Mouse (Mus musculus): ENCODE results near the gene Olfr1044. TPM values are rescaled to one million over a fixed set of nuclear protein-coding genes. Genes with fewer than 3 reads are reported as not detected.
"Not testable (repeated sequence)": the region's sequence is repeated elsewhere in the genome, so short reads cannot be mapped to it uniquely, and the experiment has no call there.

Olfr1044 gene
- total RNA-seq (2021): not detected
- long read RNA-seq, experiment 1: 0 reads
- long read RNA-seq, experiment 2: 0 reads

DNA sequence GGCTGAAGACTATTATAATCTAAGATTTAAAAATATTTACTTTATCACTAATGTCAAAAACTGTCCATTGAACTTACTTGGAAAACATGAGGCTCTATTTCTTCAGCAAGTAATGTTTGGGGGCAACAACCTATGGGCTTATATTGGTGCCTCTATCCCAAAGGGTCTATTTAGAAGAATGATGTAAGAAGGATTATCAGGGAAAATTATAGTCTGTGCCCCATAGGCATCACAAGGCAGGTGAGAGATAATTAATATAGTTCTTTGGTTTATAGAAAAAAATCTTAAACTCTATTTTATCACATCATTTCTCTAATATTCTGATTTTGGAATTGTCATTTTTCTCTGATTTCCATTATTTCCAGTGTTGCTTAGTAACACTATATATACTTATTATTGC is at the start of gene Olfr1044:
Gene Olfr1044, minus strand, starts transcription at position 101 of the 400 bp plus-strand sequence.
- intact Hi-C loops (cut with DNase I): no loop called here
- no peak for DNase-seq

DNA sequence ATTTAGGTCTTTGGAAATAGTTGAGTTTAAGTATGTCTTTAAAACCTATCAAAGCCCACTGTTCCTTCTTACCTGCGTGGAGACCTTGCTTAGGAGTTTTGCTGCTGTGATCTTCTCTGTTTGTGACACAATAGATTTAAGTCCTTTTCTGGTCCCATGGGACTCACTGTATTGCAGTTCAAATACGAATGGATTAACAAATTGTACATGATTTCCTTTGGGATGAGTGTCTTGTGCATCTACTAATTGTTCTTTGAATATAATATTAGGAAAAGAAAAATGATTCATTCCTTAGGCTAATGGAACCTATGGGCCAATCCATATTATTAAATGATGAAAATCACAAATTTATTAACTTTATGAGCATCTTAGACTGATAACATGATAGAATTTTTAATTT is 41.6 kb upstream of the Olfr1044 start, which contains the start of gene Olfr1046:
Gene Olfr1046, minus strand, starts transcription at position 101 of the 400 bp plus-strand sequence.
- DNase-seq: no peak
- intact Hi-C loops (cut with DNase I): no loop called here

DNA sequence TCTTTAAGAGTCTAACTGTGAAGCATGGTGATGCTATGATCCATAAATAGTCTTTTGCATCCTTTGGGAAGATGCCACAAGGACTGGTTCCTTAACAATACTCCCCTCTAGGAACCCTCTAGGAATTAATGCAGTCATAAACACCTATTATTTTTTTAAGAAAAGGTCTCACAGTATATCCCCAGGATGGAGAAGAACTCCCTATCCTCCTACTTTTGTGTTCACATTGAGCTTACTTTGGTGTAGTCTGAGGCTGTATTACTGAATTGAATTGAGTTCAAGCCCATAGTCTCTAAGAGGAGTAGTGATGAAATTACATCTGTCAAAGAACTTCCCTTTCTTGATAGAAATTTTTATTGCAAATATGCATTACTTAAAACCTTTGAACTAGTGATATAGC is 25.3 kb upstream of the Olfr1044 start, which contains the start of gene Olfr1045:
Gene Olfr1045, minus strand, starts transcription at position 101 of the 400 bp plus-strand sequence.
- no peak for DNase-seq
- intact Hi-C loops (cut with DNase I): no loop called here

DNA sequence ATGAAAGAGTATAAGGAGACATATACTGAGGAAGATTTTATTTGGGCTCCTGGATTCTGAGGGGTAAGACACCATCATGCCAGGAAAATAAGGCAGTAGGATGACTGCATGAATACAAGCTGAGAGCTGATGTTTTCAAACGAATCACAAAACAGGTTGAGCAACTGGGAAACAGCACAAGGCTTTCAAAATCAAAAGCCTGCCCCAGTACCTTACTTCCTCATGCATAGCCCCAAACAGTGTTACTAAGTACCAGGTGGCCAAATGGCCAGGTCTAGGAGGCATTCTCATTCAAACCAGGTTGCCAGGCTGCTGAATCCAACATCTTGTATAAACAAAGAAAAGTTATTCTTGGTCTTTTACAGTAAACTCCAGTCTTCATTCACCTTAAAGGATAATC is 18.2 kb upstream of the Olfr1044 start:
- intact Hi-C loops (cut with DNase I): no loop called here
- no peak for DNase-seq

DNA sequence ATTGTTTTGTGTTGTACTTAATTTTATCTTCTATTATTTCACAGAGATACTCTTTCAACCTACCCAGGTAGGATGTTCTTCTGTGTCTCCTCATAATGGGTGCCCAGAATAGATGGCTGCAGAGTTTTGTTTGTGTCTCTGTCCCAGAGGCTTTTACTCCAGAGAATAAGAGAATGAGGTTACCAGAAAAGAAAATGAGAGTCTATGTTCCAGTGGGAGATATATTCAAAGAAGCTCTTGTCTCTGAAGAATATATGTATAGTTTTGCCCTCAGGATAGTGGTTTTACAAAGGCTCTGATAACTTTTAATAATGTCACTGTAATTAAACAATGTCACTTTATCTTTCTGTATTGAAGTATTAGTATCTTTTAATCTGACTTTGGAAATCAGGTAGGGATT is 8.0 kb upstream of the Olfr1044 start, which contains the start of gene Olfr52:
Gene Olfr52, minus strand, starts transcription at position 101 of the 400 bp plus-strand sequence.
- DNase-seq: no peak
- intact Hi-C loops (cut with DNase I): no loop called here

DNA sequence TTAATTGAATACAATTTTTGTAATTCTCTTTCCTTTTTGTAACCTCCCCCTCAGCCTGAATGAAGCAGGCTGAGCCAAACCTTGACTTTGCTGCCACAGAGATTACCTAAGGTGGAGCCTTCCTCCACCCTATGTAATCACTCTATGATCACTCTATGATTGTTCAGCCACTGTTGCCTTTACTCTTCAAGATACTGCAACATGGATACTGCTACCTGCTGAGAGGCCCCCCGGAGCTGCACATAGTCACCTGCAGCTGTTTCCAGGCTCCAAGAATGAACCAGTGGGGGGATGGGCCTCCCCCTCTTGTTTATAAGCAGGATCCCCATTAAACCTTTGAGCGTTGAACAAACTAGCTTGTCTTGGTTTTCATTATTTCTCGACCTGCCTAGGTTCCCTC is 2.3 kb upstream of the Olfr1044 start:
- DNase-seq: no peak
- intact Hi-C loops (cut with DNase I): no loop called here

DNA sequence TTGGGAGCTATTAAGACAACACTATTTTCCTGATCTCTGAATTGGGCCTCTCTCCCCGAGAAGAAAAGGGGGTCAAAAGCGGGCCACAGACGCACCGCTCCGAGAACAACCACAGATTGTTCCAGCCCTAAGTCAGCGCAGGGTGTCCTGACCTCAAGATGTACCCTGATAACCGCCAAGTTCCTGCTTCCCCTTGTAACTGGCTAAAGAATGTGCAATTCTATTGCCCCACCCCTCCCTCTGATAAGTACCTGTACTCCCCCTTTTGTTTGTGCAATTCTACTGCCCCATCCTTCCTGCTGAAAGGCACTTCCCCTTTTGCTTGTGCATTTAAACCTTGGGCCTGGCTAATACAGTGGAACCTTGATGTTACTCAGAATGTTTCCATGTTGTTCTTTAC is 2.2 kb downstream of the Olfr1044 start:
- intact Hi-C loops (cut with DNase I); DNase-seq: not testable (repeated sequence)

DNA sequence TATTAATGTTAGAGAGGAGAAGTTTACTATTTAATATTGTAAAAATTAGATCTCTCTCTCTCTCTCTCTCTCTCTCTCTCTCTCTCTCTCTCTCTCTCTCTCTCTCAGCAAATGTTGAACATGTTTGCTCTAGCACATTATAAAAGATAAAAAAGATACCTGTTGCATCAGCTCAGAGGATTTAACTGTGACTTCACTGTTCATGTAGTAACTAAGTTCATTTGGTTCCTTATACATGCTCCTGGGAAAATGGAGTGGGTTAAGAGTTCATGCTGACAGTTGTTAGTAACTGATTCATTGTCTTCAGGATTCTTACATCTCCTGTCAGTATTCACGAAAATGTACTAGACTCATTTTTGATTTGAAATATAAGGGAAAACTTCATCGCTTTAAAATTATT is 10.2 kb downstream of the Olfr1044 start, which contains the start of gene Olfr1043:
Gene Olfr1043, minus strand, starts transcription at position 101 of the 400 bp plus-strand sequence.
- intact Hi-C loops (cut with DNase I): no loop called here
- no peak for DNase-seq

DNA sequence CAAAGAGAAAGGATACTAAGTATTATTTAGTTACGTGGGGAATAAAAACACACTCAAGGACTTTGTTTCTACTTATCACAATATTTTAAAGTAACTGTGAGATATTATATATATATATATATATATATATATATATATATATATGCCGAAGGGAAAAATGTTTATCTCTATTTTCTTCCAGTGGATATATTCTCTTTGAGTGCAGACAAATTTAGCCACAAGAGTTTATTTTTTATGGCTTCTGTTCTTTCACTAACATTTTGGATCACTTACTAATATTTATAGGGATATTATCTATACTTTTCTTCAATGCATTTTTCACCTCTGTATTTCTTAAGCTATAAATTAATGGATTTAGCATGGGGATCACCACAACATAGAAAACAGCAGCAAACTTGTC is 15.9 kb downstream of the Olfr1044 start, which contains the start of gene Olfr1042:
Gene Olfr1042, minus strand, starts transcription at position 101 of the 400 bp plus-strand sequence.
- intact Hi-C loops (cut with DNase I): no loop called here

DNA sequence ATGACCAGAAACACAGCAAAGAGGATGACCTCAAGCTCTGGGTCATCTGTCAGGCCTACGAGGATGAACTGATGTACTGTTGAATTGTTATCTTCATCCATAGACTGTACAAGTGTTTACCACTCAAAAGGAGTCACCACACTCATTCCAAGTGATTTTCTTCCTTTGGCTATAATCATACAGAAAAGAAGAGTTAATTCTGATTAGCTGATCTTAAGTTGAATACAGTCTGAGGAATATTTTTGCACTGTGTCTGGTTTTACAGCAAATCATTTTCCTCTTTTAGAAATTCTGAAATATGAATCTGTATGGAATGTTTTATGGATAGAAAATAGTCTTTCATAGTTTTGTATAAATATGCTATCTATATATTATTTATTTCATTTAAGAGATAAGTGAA is 31.0 kb downstream of the Olfr1044 start, which contains the start of gene Olfr1040:
Gene Olfr1040, minus strand, starts transcription at position 101 of the 400 bp plus-strand sequence.
- intact Hi-C loops (cut with DNase I): no loop called here
- no peak for DNase-seq

More for the DNA sequence above, 15.9 kb downstream of the Olfr1044 start, which contains the start of gene Olfr1042:
- no peak for DNase-seq

DNA sequence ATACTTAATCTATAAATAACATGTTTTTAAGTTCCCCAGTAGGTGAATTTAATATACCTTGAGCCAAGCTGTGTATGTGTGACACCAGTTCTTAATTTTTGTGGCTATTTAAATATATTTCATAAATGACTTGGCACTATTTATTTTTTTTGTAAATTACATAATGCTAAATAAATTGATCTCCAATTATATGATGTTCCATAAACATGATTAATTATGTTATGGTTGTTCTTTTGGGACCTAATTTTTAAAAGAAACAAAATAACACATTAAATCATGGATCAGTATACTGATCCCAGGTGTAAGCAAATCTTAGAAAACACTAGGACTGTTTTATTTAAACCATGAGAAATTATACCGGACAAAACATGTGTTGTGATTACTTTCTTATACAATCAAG is 41.8 kb downstream of the Olfr1044 start, which contains the start of gene Olfr1039:
Gene Olfr1039, minus strand, starts transcription at position 101 of the 400 bp plus-strand sequence.
- DNase-seq: no peak
- intact Hi-C loops (cut with DNase I): no loop called here

Other genes starting within 250 kb of the Olfr1044 start
- not detected for gene Olfr1028, start 227.4 kb downstream of the Olfr1044 start, total RNA-seq (2021)
- gene Olfr1029, start 203.9 kb downstream of the Olfr1044 start, total RNA-seq (2021): not detected
- gene Olfr1030, start 198.5 kb downstream of the Olfr1044 start, total RNA-seq (2021): not detected
- not detected for gene Olfr1031, start 187.5 kb downstream of the Olfr1044 start, total RNA-seq (2021)
- not detected for gene Olfr1032, start 172.3 kb downstream of the Olfr1044 start, total RNA-seq (2021)
- gene Olfr1033, start 157.2 kb downstream of the Olfr1044 start, total RNA-seq (2021): under 1 TPM in 1 of 2 experiments, not detected in 1; 0.08 TPM
- gene Olfr1034, start 132.0 kb downstream of the Olfr1044 start, total RNA-seq (2021): not detected
- not detected for gene Olfr1036, start 103.8 kb downstream of the Olfr1044 start, total RNA-seq (2021)
- not detected for gene Olfr1037, start 90.4 kb downstream of the Olfr1044 start, total RNA-seq (2021)
- not detected for gene Olfr1039, start 41.9 kb downstream of the Olfr1044 start, total RNA-seq (2021)
- not detected for gene Olfr1040, start 31.1 kb downstream of the Olfr1044 start, total RNA-seq (2021)
- gene Olfr1042, start 16.0 kb downstream of the Olfr1044 start, total RNA-seq (2021): not detected
- not detected for gene Olfr1043, start 10.3 kb downstream of the Olfr1044 start, total RNA-seq (2021)
- gene Olfr52, start 7.9 kb upstream of the Olfr1044 start, total RNA-seq (2021): not detected
- not detected for gene Olfr1045, start 25.2 kb upstream of the Olfr1044 start, total RNA-seq (2021)
- not detected for gene Olfr1046, start 41.5 kb upstream of the Olfr1044 start, total RNA-seq (2021)
- gene Olfr1047, start 53.6 kb upstream of the Olfr1044 start, total RNA-seq (2021): not detected
- not detected for gene Olfr1048, start 62.5 kb upstream of the Olfr1044 start, total RNA-seq (2021)
- gene Olfr1049, start 80.5 kb upstream of the Olfr1044 start, total RNA-seq (2021): not detected
- gene Olfr1051, start 101.3 kb upstream of the Olfr1044 start, total RNA-seq (2021): not detected
- not detected for gene Olfr1052, start 114.6 kb upstream of the Olfr1044 start, total RNA-seq (2021)
- gene Olfr1053, start 137.5 kb upstream of the Olfr1044 start, total RNA-seq (2021): not detected
- not detected for gene Olfr1054, start 157.6 kb upstream of the Olfr1044 start, total RNA-seq (2021)
- gene Olfr1055, start 172.5 kb upstream of the Olfr1044 start, total RNA-seq (2021): not detected
- gene Olfr1056, start 184.6 kb upstream of the Olfr1044 start, total RNA-seq (2021): not detected
- not detected for gene Olfr1057, start 200.6 kb upstream of the Olfr1044 start, total RNA-seq (2021)
- gene Olfr1058, start 210.7 kb upstream of the Olfr1044 start, total RNA-seq (2021): not detected
- gene Olfr1061, start 236.2 kb upstream of the Olfr1044 start, total RNA-seq (2021): not detected
- gene Olfr1062, start 248.9 kb upstream of the Olfr1044 start, total RNA-seq (2021): not detected